Mouse (Mus musculus): ENCODE data around the gene Cltc. TPM values are rescaled to one million over a fixed set of nuclear protein-coding genes. Genes with fewer than 3 reads are reported as not detected.

The Cltc gene
- polyA plus RNA-seq, 1 experiment from 2014 or later = 172 TPM

GRCm38 (mm10) chr11:86654096-86654495, 103.3 kb downstream of the Cltc start:
- H3K36me3 ChIP-seq (ENCODE audit: control insufficient read depth, insufficient read depth, low read length) = peaks cover 2% of the 10 kb centered on the region; the same call in 1 of the 2 replicates
- H3K27ac ChIP-seq (replicated peaks in 1 of 2; ENCODE audit: control insufficient read depth in 1 of 2, insufficient read depth in 1 of 2, low read depth in 2 of 2, low read length in 2 of 2) = peak overlapping the region in 1 of 2 experiments; percentile 46; a peak in 2 of 4 replicates
- H3K4me2 ChIP-seq (ENCODE audit: low read length) = no peak overlapping the region
- no peak overlapping the region for H3K4me3 ChIP-seq (ENCODE audit: control insufficient read depth in 1 of 2, insufficient read depth in 1 of 2, low read depth in 1 of 2, low read length in 2 of 2)
- 80% methylated on average over 4 of the region's 4 CpGs for WGBS
- H3K9me3 ChIP-seq (ENCODE audit: control insufficient read depth, low read length) = no peaks in the 10 kb centered on the region
- no peaks in the 10 kb centered on the region for H3K27me3 ChIP-seq (ENCODE audit: control insufficient read depth, insufficient read depth, low read length)
- H3K9ac ChIP-seq (ENCODE audit: low read length) = no peak overlapping the region
- peaks cover 2 to 30% of the 10 kb centered on the region in 2 experiments for H3K4me1 ChIP-seq (ENCODE audit: control insufficient read depth in 2 of 2, insufficient read depth in 2 of 2, low read length in 2 of 2)
- ATAC-seq (ENCODE audit: insufficient number of reproducible peaks, insufficient read depth, low FRiP score, low read depth) = no peak

- H3K36me3 ChIP-seq (ENCODE audit: control insufficient read depth, insufficient read depth, low read length) = no peaks in the 10 kb centered on the region
- no peaks in the 10 kb centered on the region for H3K9me3 ChIP-seq (ENCODE audit: control insufficient read depth, low read length)
- H3K4me3 ChIP-seq (ENCODE audit: control insufficient read depth in 1 of 2, insufficient read depth in 1 of 2, low read depth in 1 of 2, low read length in 2 of 2) = no peak overlapping the region
- peaks cover 2 to 30% of the 10 kb centered on the region in 2 experiments for H3K4me1 ChIP-seq (ENCODE audit: control insufficient read depth in 2 of 2, insufficient read depth in 2 of 2, low read length in 2 of 2)
- ATAC-seq (ENCODE audit: insufficient number of reproducible peaks, insufficient read depth, low FRiP score, low read depth) = no peak
- H3K27me3 ChIP-seq (ENCODE audit: control insufficient read depth, insufficient read depth, low read length) = no peaks in the 10 kb centered on the region
- H3K4me2 ChIP-seq (ENCODE audit: low read length) = no peak overlapping the region
- WGBS = 25% methylated on average over 3 of the region's 3 CpGs
- peak overlapping the region; percentile 3; the same call in 1 of the 2 replicates for H3K9ac ChIP-seq (ENCODE audit: low read length)
- H3K27ac ChIP-seq (replicated peaks in 1 of 2; ENCODE audit: control insufficient read depth in 1 of 2, insufficient read depth in 1 of 2, low read depth in 2 of 2, low read length in 2 of 2) = peak overlapping the region in 1 of 2 experiments; percentile 46; a peak in 2 of 4 replicates
Observed at GRCm38 (mm10) chr11:86653446-86653845, 103.9 kb downstream of the Cltc start.

GRCm38 (mm10) chr11:86652578-86652979, 104.8 kb downstream of the Cltc start:
- Histone ChIP-seq H3K4me2 (ENCODE audit: low read length) (no peak overlapping the region), H3K9me3 (ENCODE audit: control insufficient read depth, low read length) (no peaks in the 10 kb centered on the region), H3K4me1 (ENCODE audit: control insufficient read depth in 2 of 2, insufficient read depth in 2 of 2, low read length in 2 of 2) (peaks cover 2 to 30% of the 10 kb centered on the region in 2 experiments), H3K4me3 (ENCODE audit: control insufficient read depth in 1 of 2, insufficient read depth in 1 of 2, low read depth in 1 of 2, low read length in 2 of 2) (no peak overlapping the region), H3K27ac (replicated peaks in 1 of 2; ENCODE audit: control insufficient read depth in 1 of 2, insufficient read depth in 1 of 2, low read depth in 2 of 2, low read length in 2 of 2) (peak overlapping the region; percentile 22 to 28; a peak in 2 of 4 replicates), H3K9ac (ENCODE audit: low read length) (no peak overlapping the region), H3K27me3 (ENCODE audit: control insufficient read depth, insufficient read depth, low read length) (no peaks in the 10 kb centered on the region), H3K36me3 (ENCODE audit: control insufficient read depth, insufficient read depth, low read length) (no peaks in the 10 kb centered on the region)
- WGBS = 73% methylated on average over 4 of the region's 4 CpGs
- ATAC-seq (ENCODE audit: insufficient number of reproducible peaks, insufficient read depth, low FRiP score, low read depth) = no peak

- no peak overlapping the region for H3K4me2 ChIP-seq (ENCODE audit: low read length)
- H3K4me1 ChIP-seq (ENCODE audit: control insufficient read depth in 2 of 2, insufficient read depth in 2 of 2, low read length in 2 of 2) = peaks cover 4 to 32% of the 10 kb centered on the region in 2 experiments; a peak in 3 of 4 replicates
- H3K36me3 ChIP-seq (ENCODE audit: control insufficient read depth, insufficient read depth, low read length) = no peaks in the 10 kb centered on the region
- 47% methylated on average over 6 of the region's 6 CpGs for WGBS
- H3K27me3 ChIP-seq (ENCODE audit: control insufficient read depth, insufficient read depth, low read length) = no peaks in the 10 kb centered on the region
- no peak for ATAC-seq (ENCODE audit: insufficient number of reproducible peaks, insufficient read depth, low FRiP score, low read depth)
- H3K4me3 ChIP-seq (ENCODE audit: control insufficient read depth in 1 of 2, insufficient read depth in 1 of 2, low read depth in 1 of 2, low read length in 2 of 2) = no peak overlapping the region
- no peaks in the 10 kb centered on the region for H3K9me3 ChIP-seq (ENCODE audit: control insufficient read depth, low read length)
- peak overlapping the region; percentile 34; the same call in 1 of the 2 replicates for H3K9ac ChIP-seq (ENCODE audit: low read length)
- H3K27ac ChIP-seq (replicated peaks in 1 of 2; ENCODE audit: control insufficient read depth in 1 of 2, insufficient read depth in 1 of 2, low read depth in 2 of 2, low read length in 2 of 2) = peak overlapping the region; percentile 22 to 41; a peak in 2 of 4 replicates
Observed at GRCm38 (mm10) chr11:86650676-86651075, 106.7 kb downstream of the Cltc start.

GRCm38 (mm10) chr11:86649542-86649941, 107.8 kb downstream of the Cltc start:
- H3K4me3 ChIP-seq (ENCODE audit: control insufficient read depth in 1 of 2, insufficient read depth in 1 of 2, low read depth in 1 of 2, low read length in 2 of 2) = no peak overlapping the region
- H3K27me3 ChIP-seq (ENCODE audit: control insufficient read depth, insufficient read depth, low read length) = no peaks in the 10 kb centered on the region
- WGBS = 83% methylated on average over 1 of the region's 1 CpGs
- ATAC-seq (ENCODE audit: insufficient number of reproducible peaks, insufficient read depth, low FRiP score, low read depth) = no peak
- no peaks in the 10 kb centered on the region for H3K36me3 ChIP-seq (ENCODE audit: control insufficient read depth, insufficient read depth, low read length)
- no peak overlapping the region for H3K4me2 ChIP-seq (ENCODE audit: low read length)
- H3K27ac ChIP-seq (replicated peaks in 1 of 2; ENCODE audit: control insufficient read depth in 1 of 2, insufficient read depth in 1 of 2, low read depth in 2 of 2, low read length in 2 of 2) = no peak overlapping the region
- no peak overlapping the region for H3K9ac ChIP-seq (ENCODE audit: low read length)
- peaks cover 4 to 32% of the 10 kb centered on the region in 2 experiments; a peak in 3 of 4 replicates for H3K4me1 ChIP-seq (ENCODE audit: control insufficient read depth in 2 of 2, insufficient read depth in 2 of 2, low read length in 2 of 2)
- no peaks in the 10 kb centered on the region for H3K9me3 ChIP-seq (ENCODE audit: control insufficient read depth, low read length)

- 91% methylated on average over 15 of the region's 15 CpGs for WGBS
- Histone ChIP-seq H3K9me3 (ENCODE audit: control insufficient read depth, low read length) (no peaks in the 10 kb centered on the region), H3K4me2 (ENCODE audit: low read length) (no peak overlapping the region), H3K36me3 (ENCODE audit: control insufficient read depth, insufficient read depth, low read length) (peaks cover 5% of the 10 kb centered on the region), H3K27ac (replicated peaks in 1 of 2; ENCODE audit: control insufficient read depth in 1 of 2, insufficient read depth in 1 of 2, low read depth in 2 of 2, low read length in 2 of 2) (no peak overlapping the region), H3K9ac (ENCODE audit: low read length) (no peak overlapping the region), H3K27me3 (ENCODE audit: control insufficient read depth, insufficient read depth, low read length) (no peaks in the 10 kb centered on the region), H3K4me3 (ENCODE audit: control insufficient read depth in 1 of 2, insufficient read depth in 1 of 2, low read depth in 1 of 2, low read length in 2 of 2) (no peak overlapping the region), H3K4me1 (ENCODE audit: control insufficient read depth in 2 of 2, insufficient read depth in 2 of 2, low read length in 2 of 2) (peaks cover 4 to 31% of the 10 kb centered on the region in 2 experiments; a peak in 3 of 4 replicates)
- no peak for ATAC-seq (ENCODE audit: insufficient number of reproducible peaks, insufficient read depth, low FRiP score, low read depth)
Observed at GRCm38 (mm10) chr11:86647706-86648447, 109.5 kb downstream of the Cltc start.

GRCm38 (mm10) chr11:86646885-86647459, 110.4 kb downstream of the Cltc start:
- Histone ChIP-seq H3K27me3 (ENCODE audit: control insufficient read depth, insufficient read depth, low read length) (no peaks in the 10 kb centered on the region), H3K4me3 (ENCODE audit: control insufficient read depth in 1 of 2, insufficient read depth in 1 of 2, low read depth in 1 of 2, low read length in 2 of 2) (no peak overlapping the region), H3K9ac (ENCODE audit: low read length) (peak overlapping the region; percentile 18; the same call in 1 of the 2 replicates), H3K27ac (replicated peaks in 1 of 2; ENCODE audit: control insufficient read depth in 1 of 2, insufficient read depth in 1 of 2, low read depth in 2 of 2, low read length in 2 of 2) (peak overlapping the region; percentile 91 to 93), H3K9me3 (ENCODE audit: control insufficient read depth, low read length) (no peaks in the 10 kb centered on the region), H3K36me3 (ENCODE audit: control insufficient read depth, insufficient read depth, low read length) (peaks cover 6% of the 10 kb centered on the region), H3K4me2 (ENCODE audit: low read length) (peak overlapping the region; percentile 31), H3K4me1 (ENCODE audit: control insufficient read depth in 2 of 2, insufficient read depth in 2 of 2, low read length in 2 of 2) (peaks cover 4 to 24% of the 10 kb centered on the region in 2 experiments; a peak in 3 of 4 replicates)
- 58% methylated on average over 3 of the region's 3 CpGs for WGBS
- ATAC-seq (ENCODE audit: insufficient number of reproducible peaks, insufficient read depth, low FRiP score, low read depth) = no peak

All from heart, embryonic 14.5 days (tissue).